Mouse (Mus musculus) spleen, adult 2 months (tissue): ENCODE measurements around the gene H2-Q7. TPM values are rescaled to one million over a fixed set of nuclear protein-coding genes. Genes with fewer than 3 reads are reported as not detected.
A peak's percentile ranks its signal among the peaks of the same experiment; 100 is the strongest.
"Not testable (repeated sequence)": the region's sequence is repeated elsewhere in the genome, so short reads cannot be mapped to it uniquely, and the experiment has no call there.

Experiments used
- DNase-seq, 2 experiments: peaks; one replicate each; pipeline versions ENCODE4 v3.0.0 to v3.0.0-alpha.2; 2012 to 2021; ENCODE audit warnings: low spot score in 2 of 2, low read depth in 1 of 2
- H3K27ac ChIP-seq: fragments of 200-500 bp; 2 replicates; pipeline ENCODE4 v1.5.1; 2012; ENCODE audit warnings: low read length, inconsistent platforms; ENCODE audit not compliant: insufficient read depth
- H3K27me3 ChIP-seq: fragments of 200-500 bp; 2 replicates; pipeline ENCODE4 v1.6.1; 2012; ENCODE audit warnings: mild to moderate bottlenecking, moderate library complexity, low read length, inconsistent platforms; ENCODE audit not compliant: control insufficient read depth, insufficient read depth
- H3K36me3 ChIP-seq: fragments of 200-500 bp; 2 replicates; pipeline ENCODE4 v1.6.1; 2012; ENCODE audit warnings: mild to moderate bottlenecking, low read length, inconsistent platforms; ENCODE audit not compliant: control insufficient read depth, insufficient read depth
- H3K4me1 ChIP-seq: fragments of 200-500 bp; 2 replicates; pipeline ENCODE4 v1.6.1; 2011; ENCODE audit warnings: inconsistent platforms; ENCODE audit not compliant: control insufficient read depth, insufficient read depth, insufficient read length
- H3K4me3 ChIP-seq: fragments of 200-500 bp; 2 replicates; pipeline ENCODE4 v1.5.1; 2011; ENCODE audit warnings: mild to moderate bottlenecking, inconsistent platforms; ENCODE audit not compliant: insufficient read depth, insufficient read length; ENCODE audit errors: extremely low read depth
- CTCF ChIP-seq: fragments of 200-500 bp; IDR thresholded peaks from 2 replicates; pipeline ENCODE4 v1.5.1; 2011; ENCODE audit warnings: mild to moderate bottlenecking, inconsistent platforms; ENCODE audit not compliant: insufficient read depth, insufficient read length, insufficient replicate concordance; ENCODE audit errors: extremely low read depth
- WGBS: fragments of 180-500 bp; shearing (Covaris S2); methylation state at CpG from one replicate; pipeline ENCODE4 v1.1.7; 2018; 5-methylcytosine and 5-hydroxymethylcytosine counted together
- polyA plus RNA-seq: library from polyadenylated mRNA; depleted of rRNA; stranded (reverse); fragments of >200 nt; gene quantifications from 2 replicates; pipeline ENCODE4 v1.2.3, GENCODE M21; 2012

H2-Q7 gene
- polyA plus RNA-seq, 1 experiment, result 667 TPM

- H3K36me3 ChIP-seq, H3K4me1 ChIP-seq, H3K27me3 ChIP-seq, H3K27ac ChIP-seq: not testable (repeated sequence)
- DNase-seq, result peak in 1 of 2 experiments; percentile 10
- 64% methylated on average over 27 of the region's 27 CpGs for WGBS
- H3K4me3 ChIP-seq, result peak overlapping the region; percentile 76
Measured at GRCm38 (mm10) chr17:35439925-35440645, 1.1 kb downstream of the H2-Q7 start.

- not testable (repeated sequence) for H3K4me3 ChIP-seq, H3K27ac ChIP-seq, H3K27me3 ChIP-seq, H3K36me3 ChIP-seq, DNase-seq, H3K4me1 ChIP-seq
- 95% methylated on average over 2 of the region's 2 CpGs for WGBS
Measured at GRCm38 (mm10) chr17:35442376-35442775, 3.4 kb downstream of the H2-Q7 start.

- H3K4me1 ChIP-seq, H3K27me3 ChIP-seq, DNase-seq, H3K36me3 ChIP-seq, H3K27ac ChIP-seq, H3K4me3 ChIP-seq: not testable (repeated sequence)
- 79% methylated on average over 2 of the region's 2 CpGs for WGBS
Measured at GRCm38 (mm10) chr17:35444510-35444909, 5.6 kb downstream of the H2-Q7 start.

- not testable (repeated sequence) for H3K27me3 ChIP-seq, H3K4me3 ChIP-seq, H3K27ac ChIP-seq, DNase-seq, H3K4me1 ChIP-seq, H3K36me3 ChIP-seq
- no CpG with 5 or more reads among the region's 1 CpGs for WGBS
Measured at GRCm38 (mm10) chr17:35458247-35458646, 19.3 kb downstream of the H2-Q7 start.

- H3K36me3 ChIP-seq, H3K4me1 ChIP-seq, H3K27me3 ChIP-seq, H3K4me3 ChIP-seq, H3K27ac ChIP-seq, DNase-seq: not testable (repeated sequence)
- WGBS, result 3% methylated on average over 3 of the region's 9 CpGs
Measured at GRCm38 (mm10) chr17:35460513-35461341, 21.8 kb downstream of the H2-Q7 start.

GRCm38 (mm10) chr17:35465651-35466050 is 26.7 kb downstream of the H2-Q7 start:
- not testable (repeated sequence) for H3K27ac ChIP-seq, H3K4me1 ChIP-seq, H3K36me3 ChIP-seq, H3K4me3 ChIP-seq
- peak; percentile 56; the same call in 1 of the 2 replicates for TF ChIP-seq CTCF
- WGBS, result 6% methylated on average over 8 of the region's 8 CpGs
- H3K27me3 ChIP-seq, result peaks cover 11% of the 10 kb centered on the region
- DNase-seq, result peak in 1 of 2 experiments; percentile 25

GRCm38 (mm10) chr17:35468936-35469335 is 30.0 kb downstream of the H2-Q7 start:
- not testable (repeated sequence) for H3K36me3 ChIP-seq, H3K27ac ChIP-seq, DNase-seq, H3K4me1 ChIP-seq, H3K4me3 ChIP-seq
- peaks cover 13% of the 10 kb centered on the region for H3K27me3 ChIP-seq
- WGBS, result 39% methylated on average over 3 of the region's 3 CpGs
